Mouse (Mus musculus) liver, postnatal 0 days (tissue): ENCODE measurements around the gene Fggy. TPM values are rescaled to one million over a fixed set of nuclear protein-coding genes. Genes with fewer than 3 reads are reported as not detected.

Source experiments
- ATAC-seq: fragments of 200-750 bp; cut with Nextera tagmentation; 2 replicates; pipeline ENCODE4 v1.8.0; 2017; ENCODE audit warnings: mild to moderate bottlenecking, moderate library complexity
- DNase-seq: peaks from one replicate; pipeline ENCODE4 v3.0.0-alpha.2; 2016
- H3K27ac ChIP-seq: fragments of 300-500 bp; sonication (generic); 2 replicates; pipeline ENCODE4 v1.5.1; 2014; ENCODE audit warnings: antibody characterized with exemption, moderate library complexity, mild to moderate bottlenecking, low read depth
- H3K27me3 ChIP-seq: fragments of 300-500 bp; sonication (generic); 2 replicates; pipeline ENCODE4 v1.6.1; 2014; ENCODE audit warnings: low read length, control low read depth, mixed read lengths; ENCODE audit not compliant: insufficient read depth
- H3K36me3 ChIP-seq: fragments of 300-500 bp; sonication (generic); replicated peaks from 2 replicates; pipeline ENCODE4 v1.6.1; 2014; ENCODE audit warnings: mild to moderate bottlenecking, control low read depth, low read length, moderate library complexity, mixed read lengths; ENCODE audit not compliant: insufficient read depth
- H3K4me1 ChIP-seq: fragments of 300-500 bp; sonication (generic); 2 replicates; pipeline ENCODE4 v1.6.1; 2014; ENCODE audit warnings: antibody characterized with exemption, mild to moderate bottlenecking, control low read depth; ENCODE audit not compliant: insufficient read depth
- H3K4me2 ChIP-seq: fragments of 300-500 bp; sonication (generic); 2 replicates; pipeline ENCODE4 v1.6.1; 2014; ENCODE audit warnings: low read depth, mild to moderate bottlenecking, low read length, moderate library complexity, mixed read lengths
- H3K4me3 ChIP-seq: fragments of 300-500 bp; sonication (generic); 2 replicates; pipeline ENCODE4 v1.5.1; 2014; ENCODE audit warnings: low read depth, low read length
- H3K9ac ChIP-seq: fragments of 300-500 bp; sonication (generic); replicated peaks from 2 replicates; pipeline ENCODE4 v1.6.1; 2014; ENCODE audit warnings: mild to moderate bottlenecking, moderate library complexity
- H3K9me3 ChIP-seq: fragments of 300-500 bp; sonication (generic); 2 replicates; pipeline ENCODE4 v1.6.1; 2016; ENCODE audit warnings: mild to moderate bottlenecking, control low read depth, low read length, mixed read lengths
- CTCF ChIP-seq: sonication (generic); IDR thresholded peaks from 2 replicates; pipeline ENCODE4 v1.5.1; 2016; ENCODE audit warnings: antibody characterized with exemption, low read depth
- EP300 ChIP-seq: IDR thresholded peaks from 2 replicates; pipeline ENCODE4 v1.6.1; 2016; ENCODE audit warnings: antibody characterized with exemption, low read depth, mild to moderate bottlenecking
- WGBS: fragments of 180-500 bp; shearing (Covaris S2); extraction: QIAGEN DNeasy Blood & Tissue Kit; methylation state at CpG from one replicate; pipeline ENCODE4 v1.1.7; 2014; ENCODE audit not compliant: insufficient replicate concordance; 5-methylcytosine and 5-hydroxymethylcytosine counted together
- polyA plus RNA-seq: library from polyadenylated mRNA; unstranded; fragments of >200 nt; fragmentation: Nextera tagmentation; extraction: Ambion mirVana; gene quantifications from 2 replicates; pipeline ENCODE4 v1.2.1, GENCODE M21; 2015

Fggy gene
- polyA plus RNA-seq, 1 experiment from 2014 or later, result 45.4 TPM

DNA sequence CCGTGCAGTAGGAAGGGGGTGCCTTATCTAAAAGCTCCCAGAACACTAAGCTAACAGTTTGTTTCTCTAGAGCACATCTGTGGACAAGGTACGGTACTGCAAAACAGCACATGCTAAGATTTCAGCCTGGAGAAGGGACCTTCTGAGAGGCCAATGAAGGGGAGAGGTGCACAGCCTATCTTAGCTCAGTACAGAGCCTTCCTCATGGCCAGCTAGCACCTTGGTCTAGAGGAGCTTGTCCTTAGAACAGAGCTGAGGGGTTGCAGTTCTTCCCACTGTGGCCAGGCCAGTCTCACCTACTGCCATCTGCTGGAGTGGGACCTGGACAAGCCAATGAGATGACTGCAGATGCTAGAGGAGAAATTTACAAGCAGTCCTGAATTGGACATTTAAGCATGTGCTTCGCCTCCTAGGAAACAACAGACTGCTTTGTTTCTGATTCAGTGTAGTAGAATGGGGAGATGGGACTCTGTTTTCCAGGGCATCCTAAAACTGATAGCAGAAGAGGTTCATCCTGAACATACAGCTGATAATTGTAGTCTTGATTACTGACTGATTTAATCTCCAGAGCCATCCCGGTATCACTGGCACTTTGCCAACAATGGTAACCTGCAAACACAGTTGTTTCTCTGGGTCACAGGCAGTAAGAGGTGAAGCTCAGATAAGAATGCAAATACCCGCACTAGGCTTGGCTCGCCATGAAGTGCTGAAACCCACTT lies 305.6 kb downstream of the Fggy start:
- 45% methylated on average over 6 of the region's 6 CpGs for WGBS
- Histone ChIP-seq H3K27ac (no peak overlapping the region), H3K4me2 (no peak overlapping the region), H3K9ac (no peak overlapping the region), H3K36me3 (no peaks in the 10 kb centered on the region), H3K4me1 (peaks cover 3% of the 10 kb centered on the region; the same call in 1 of the 2 replicates), H3K9me3 (no peaks in the 10 kb centered on the region), H3K4me3 (no peak overlapping the region), H3K27me3 (no peaks in the 10 kb centered on the region)
- TF ChIP-seq EP300 (no peak), CTCF (peak; percentile 42)
- ATAC-seq (no peak), DNase-seq (no peak)

- Histone ChIP-seq H3K4me2 (no peak overlapping the region), H3K9ac (no peak overlapping the region), H3K36me3 (no peaks in the 10 kb centered on the region), H3K27ac (no peak overlapping the region), H3K4me3 (no peak overlapping the region), H3K9me3 (no peaks in the 10 kb centered on the region), H3K27me3 (no peaks in the 10 kb centered on the region), H3K4me1 (peaks cover 3% of the 10 kb centered on the region; the same call in 1 of the 2 replicates)
- WGBS, result 61% methylated on average over 3 of the region's 3 CpGs
- TF ChIP-seq EP300 (no peak), CTCF (no peak)
- ATAC-seq (no peak), DNase-seq (no peak)
Observed at GRCm38 (mm10) chr4:95863500-95863803, 306.1 kb downstream of the Fggy start.

- Histone ChIP-seq H3K4me3 (no peak overlapping the region), H3K4me1 (peaks cover 3% of the 10 kb centered on the region; the same call in 1 of the 2 replicates), H3K36me3 (no peaks in the 10 kb centered on the region), H3K27me3 (no peaks in the 10 kb centered on the region), H3K9me3 (no peaks in the 10 kb centered on the region), H3K4me2 (no peak overlapping the region), H3K9ac (no peak overlapping the region), H3K27ac (no peak overlapping the region)
- DNase-seq, result no peak
- TF ChIP-seq CTCF (no peak), EP300 (no peak)
- no peak for ATAC-seq
- 70% methylated on average over 5 of the region's 5 CpGs for WGBS
Observed at GRCm38 (mm10) chr4:95865251-95865650, 307.9 kb downstream of the Fggy start.

- H3K27me3 ChIP-seq, result no peaks in the 10 kb centered on the region
- H3K4me3 ChIP-seq, result no peak overlapping the region
- no peak overlapping the region for H3K4me2 ChIP-seq
- no peaks in the 10 kb centered on the region for H3K9me3 ChIP-seq
- 73% methylated on average over 3 of the region's 3 CpGs for WGBS
- H3K4me1 ChIP-seq, result peaks cover 3% of the 10 kb centered on the region; the same call in 1 of the 2 replicates
- DNase-seq (no peak), ATAC-seq (no peak)
- no peak overlapping the region for H3K27ac ChIP-seq
- H3K9ac ChIP-seq, result no peak overlapping the region
- no peaks in the 10 kb centered on the region for H3K36me3 ChIP-seq
- TF ChIP-seq EP300, result no peak
Observed at GRCm38 (mm10) chr4:95865882-95866281, 308.6 kb downstream of the Fggy start.

- Histone ChIP-seq H3K27ac (0 out of 2 replicates have a peak overlapping the region, but pooled peaks have one; percentile 13), H3K4me2 (no peak overlapping the region), H3K4me3 (no peak overlapping the region), H3K9ac (no peak overlapping the region), H3K4me1 (peaks cover 3% of the 10 kb centered on the region; the same call in 1 of the 2 replicates), H3K9me3 (no peaks in the 10 kb centered on the region), H3K27me3 (no peaks in the 10 kb centered on the region), H3K36me3 (no peaks in the 10 kb centered on the region)
- no peak for DNase-seq
- no peak for ATAC-seq
- WGBS, result 59% methylated on average over 3 of the region's 3 CpGs
- no peak for TF ChIP-seq CTCF
- no peak for TF ChIP-seq EP300
Observed at GRCm38 (mm10) chr4:95867103-95867502, 309.8 kb downstream of the Fggy start.

DNA sequence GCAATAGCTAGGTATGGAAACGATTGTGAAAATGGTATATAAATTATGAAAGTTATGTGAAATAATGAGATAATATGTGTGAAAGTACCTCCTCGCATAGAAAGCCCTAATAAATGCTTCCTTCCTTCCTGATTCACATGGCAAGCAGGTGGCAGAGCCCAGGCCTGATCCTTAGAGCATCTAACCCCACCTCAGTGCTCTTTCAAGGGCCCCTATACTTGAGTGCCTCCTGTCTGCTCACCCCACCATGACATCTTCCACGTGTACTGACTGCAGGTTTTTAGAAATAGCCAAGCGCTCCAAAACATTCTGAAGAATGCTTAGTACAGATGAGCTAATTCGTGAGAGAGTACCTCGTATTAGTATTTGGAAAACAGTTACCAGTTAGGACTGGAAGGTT lies 311.0 kb downstream of the Fggy start:
- 59% methylated on average over 6 of the region's 6 CpGs for WGBS
- H3K9me3 ChIP-seq, result no peaks in the 10 kb centered on the region
- ATAC-seq (no peak), DNase-seq (no peak)
- no peaks in the 10 kb centered on the region for H3K36me3 ChIP-seq
- no peaks in the 10 kb centered on the region for H3K27me3 ChIP-seq
- H3K4me1 ChIP-seq, result peaks cover 2% of the 10 kb centered on the region; the same call in 1 of the 2 replicates
- H3K4me2 ChIP-seq, result no peak overlapping the region
- TF ChIP-seq EP300 (no peak), CTCF (peak; percentile 39)
- no peak overlapping the region for H3K4me3 ChIP-seq
- H3K27ac ChIP-seq, result no peak overlapping the region
- H3K9ac ChIP-seq, result no peak overlapping the region
